In the genomic region with DNA sequence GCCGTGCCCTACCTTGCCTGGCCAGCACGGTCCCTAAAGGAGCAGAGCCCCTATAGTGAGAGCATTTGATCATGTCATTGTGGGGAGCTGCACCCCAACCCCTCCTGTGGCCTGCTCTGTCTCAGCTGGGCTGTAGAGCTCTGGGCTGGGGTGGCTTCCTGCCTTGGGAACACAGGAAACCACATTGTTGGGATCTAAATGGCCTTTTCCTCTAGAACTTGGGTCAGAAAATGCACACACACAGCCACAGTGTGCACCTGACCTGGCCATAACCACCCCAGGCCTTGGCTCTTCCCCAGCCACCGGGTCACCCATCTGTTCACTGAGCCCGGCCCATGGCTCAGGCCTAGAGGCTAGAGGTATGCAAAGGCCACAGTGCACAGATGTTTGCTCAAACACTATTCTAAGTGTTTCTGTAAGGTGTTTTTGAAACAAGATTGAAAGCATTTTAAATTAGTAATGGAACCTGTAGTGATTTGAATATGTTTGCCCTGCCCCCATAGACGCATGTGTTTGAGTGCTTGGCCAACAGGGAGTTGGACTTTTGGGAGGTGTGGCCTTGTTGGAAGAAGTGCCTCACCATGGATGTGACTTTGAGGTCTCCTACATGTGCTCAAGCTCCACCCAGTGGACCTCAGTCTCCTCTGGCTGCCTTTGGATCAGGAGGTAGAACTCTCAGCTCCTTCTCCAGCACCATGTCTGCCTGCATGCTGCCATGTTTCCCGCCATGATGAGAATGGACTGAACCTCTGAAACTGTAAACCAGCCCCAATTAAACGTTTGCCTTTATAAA, we compare ENCODE assay signal across 13 mouse cellular contexts. TPM values are rescaled to one million over a fixed set of nuclear protein-coding genes. Genes with fewer than 3 reads are reported as not detected.
DNase-seq lines count a peak whose midpoint lies in the region; ATAC-seq and TF ChIP-seq lines count a peak whose summit lies in the region.
"Had no signal": no experiment of that assay in that cellular context is flagged by ENCODE, and none has a peak within 500 bp of the region (broad histone marks: within the 10 kb centered on the region; RNA-seq: fewer than 3 reads in every experiment).

No protein-coding gene starts in this region.

- H3K36me3 ChIP-seq in heart, postnatal 0 days (replicated peaks; ENCODE audit: control insufficient read depth, insufficient read depth, low read length): no peaks in the 10 kb centered on the region
- no peaks in the 10 kb centered on the region for H3K36me3 ChIP-seq in kidney, embryonic 15.5 days
- H3K36me3 ChIP-seq: liver, embryonic 13.5 days; midbrain, embryonic 13.5 days; neural tube, embryonic 15.5 days had no signal

- H3K4me3 ChIP-seq in left cerebral cortex, adult 2 months: no peak overlapping the region
- H3K4me3 ChIP-seq in heart, postnatal 0 days (ENCODE audit: low read depth, low read length): no peak overlapping the region
- H3K4me3 ChIP-seq in kidney, embryonic 15.5 days (replicated peaks): no peak overlapping the region
- H3K4me3 ChIP-seq: embryonic facial prominence, embryonic 13.5 days; hindbrain, embryonic 12.5 days; liver, embryonic 13.5 days; midbrain, embryonic 13.5 days; neural tube, embryonic 15.5 days had no signal

- H3K27ac ChIP-seq in left cerebral cortex, adult 2 months: peak overlapping the region; percentile 48; the same call in 1 of the 2 replicates
- peak overlapping the region; percentile 39 for H3K27ac ChIP-seq in heart, postnatal 0 days (ENCODE audit: low read depth)
- peak overlapping the region; percentile 37; the same call in 1 of the 2 replicates for H3K27ac ChIP-seq in kidney, embryonic 15.5 days
- H3K27ac ChIP-seq: embryonic facial prominence, embryonic 13.5 days; hindbrain, embryonic 12.5 days; liver, embryonic 13.5 days; midbrain, embryonic 13.5 days; neural tube, embryonic 15.5 days had no signal

- peak; percentile 72; the same call in 1 of the 2 replicates for TF ChIP-seq EP300 in heart, postnatal 0 days (IDR thresholded peaks at IDR 0.05; ENCODE audit: low read depth)

- H3K9ac ChIP-seq in heart, postnatal 0 days (replicated peaks; ENCODE audit: low read depth, low read length): no peak overlapping the region
- H3K9ac ChIP-seq in kidney, embryonic 15.5 days: no peak overlapping the region
- H3K9ac ChIP-seq: embryonic facial prominence, embryonic 13.5 days; hindbrain, embryonic 12.5 days; liver, embryonic 13.5 days; midbrain, embryonic 13.5 days; neural tube, embryonic 15.5 days had no signal

- H3K9me3 ChIP-seq in heart, postnatal 0 days (replicated peaks; ENCODE audit: control insufficient read depth, low read length): no peaks in the 10 kb centered on the region
- no peaks in the 10 kb centered on the region for H3K9me3 ChIP-seq in kidney, embryonic 15.5 days (replicated peaks)
- H3K9me3 ChIP-seq: embryonic facial prominence, embryonic 13.5 days; hindbrain, embryonic 12.5 days; liver, embryonic 13.5 days; midbrain, embryonic 13.5 days; neural tube, embryonic 15.5 days had no signal

- WGBS in heart, postnatal 0 days: 79% methylated on average over 7 of the region's 7 CpGs
- 82% methylated on average over 7 of the region's 7 CpGs for WGBS in kidney, embryonic 15.5 days

- intact Hi-C loops in left cerebral cortex, adult 2 months (cut with DNase I): no loop called here

- no peak overlapping the region for H3K4me2 ChIP-seq in heart, postnatal 0 days (ENCODE audit: low read depth, low read length)
- H3K4me2 ChIP-seq in kidney, embryonic 15.5 days: no peak overlapping the region
- H3K4me2 ChIP-seq: embryonic facial prominence, embryonic 13.5 days; hindbrain, embryonic 12.5 days; liver, embryonic 13.5 days; midbrain, embryonic 13.5 days; neural tube, embryonic 15.5 days had no signal

- ATAC-seq in heart, postnatal 0 days (ENCODE audit: insufficient read depth, low read depth): peak; percentile 40; the same call in 1 of the 2 replicates
- no peak for ATAC-seq in kidney, embryonic 15.5 days (replicated peaks; ENCODE audit: low FRiP score)
- ATAC-seq: midbrain, embryonic 13.5 days had no signal

- H3K27me3 ChIP-seq in heart, postnatal 0 days (ENCODE audit: control insufficient read depth, insufficient read depth, low read length): no peaks in the 10 kb centered on the region
- H3K27me3 ChIP-seq in kidney, embryonic 15.5 days: no peaks in the 10 kb centered on the region
- H3K27me3 ChIP-seq: embryonic facial prominence, embryonic 13.5 days; hindbrain, embryonic 12.5 days had no signal

- no peak for TF ChIP-seq CTCF in left cerebral cortex, adult 2 months (IDR thresholded peaks at IDR 0.05)
- no peak for TF ChIP-seq CTCF in heart, postnatal 0 days (IDR thresholded peaks at IDR 0.05; ENCODE audit: low read depth)

- H3K4me1 ChIP-seq in heart, postnatal 0 days (ENCODE audit: control insufficient read depth, insufficient read depth): peaks cover 4% of the 10 kb centered on the region
- H3K4me1 ChIP-seq in kidney, embryonic 15.5 days: peaks cover 18% of the 10 kb centered on the region
- H3K4me1 ChIP-seq: embryonic facial prominence, embryonic 13.5 days; hindbrain, embryonic 12.5 days; liver, embryonic 13.5 days; neural tube, embryonic 15.5 days had no signal

- DNase-seq in left cerebral cortex, adult 2 months (ENCODE audit: extremely low spot score in 1 of 2, low spot score in 2 of 2): no peak
- DNase-seq in left cerebral cortex, adult 11 months (ENCODE audit: low spot score): no peak
- no peak for DNase-seq in heart, postnatal 0 days (ENCODE audit: low spot score)
- DNase-seq in lung, postnatal 10 days: peak; percentile 43
- DNase-seq in c-Kit-positive CD71-positive TER-119-positive erythroid progenitor cells, embryonic 14.5 days (ENCODE audit: low spot score): no peak
- no peak for DNase-seq in right cerebral cortex, postnatal 4 days
- DNase-seq: liver, embryonic 13.5 days; spleen, adult 18-20 months had no signal

RNA-seq across cellular contexts. Expression of a gene that starts 49.4 kb away (rescaled TPM):
- total RNA-seq in left cerebral cortex, adult 2 months (2021): 10 to 100 TPM; 43.5 to 46.4 TPM
- 458 and 512 TPM in 2 replicates for total RNA-seq in heart, postnatal 0 days (2014; rRNA removed; ENCODE audit: low replicate concordance)
- polyA plus RNA-seq in heart, postnatal 0 days (2015; fragmentation: Nextera tagmentation; extraction: Ambion mirVana): 108 and 125 TPM in 2 replicates
- 62.7 and 70.9 TPM in 2 replicates for polyA plus RNA-seq in kidney, embryonic 15.5 days (2015; fragmentation: Nextera tagmentation; extraction: Ambion mirVana)

RNA-seq across cellular contexts. Expression of a gene that starts 50.5 kb away (rescaled TPM):
- under 1 TPM in 1 of 2 experiments, not detected in 1; 0.19 TPM for total RNA-seq in left cerebral cortex, adult 2 months (2021)
- total RNA-seq in heart, postnatal 0 days (2014; rRNA removed; ENCODE audit: low replicate concordance): 0.58 TPM in 1 of 2 replicates, not detected in the other
- 0.37 and 0.52 TPM in 2 replicates for polyA plus RNA-seq in heart, postnatal 0 days (2015; fragmentation: Nextera tagmentation; extraction: Ambion mirVana)
- 0.17 and 0.40 TPM in 2 replicates for polyA plus RNA-seq in kidney, embryonic 15.5 days (2015; fragmentation: Nextera tagmentation; extraction: Ambion mirVana)
